Mouse (Mus musculus): ENCODE measurements at regions not wholly inside any gene's neighbourhood (a gene's known extent, or its start where the extent isn't known, plus 50 kb on each side); places are given as distances from the start of the nearest gene placed in this dataset.

DNA sequence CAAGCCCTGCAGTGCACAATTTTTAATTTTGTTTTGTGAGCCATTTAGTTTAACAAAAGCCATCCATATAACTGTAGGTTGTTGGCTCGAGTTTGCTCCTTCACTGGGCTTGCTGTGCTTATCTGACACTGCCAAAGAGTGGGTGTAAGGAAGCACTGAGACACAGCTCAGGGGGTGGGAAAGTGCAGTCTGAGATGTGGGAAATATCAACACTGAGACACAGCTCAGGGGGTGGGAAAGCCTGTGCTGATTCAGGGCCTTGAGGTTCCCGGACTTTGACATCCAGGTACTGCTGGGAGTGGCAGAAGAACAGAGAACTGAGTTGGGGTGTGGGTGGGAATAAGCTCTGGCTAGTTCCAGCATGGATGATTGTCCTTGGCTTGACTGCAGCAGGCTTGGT lies 324.4 kb upstream of the Slc39a10 start:
- TF ChIP-seq POLR2A (IDR thresholded peaks at IDR 0.05; ENCODE audit: low read depth, low read length) (no peak), CTCF (IDR thresholded peaks at IDR 0.05; ENCODE audit: extremely low read depth, insufficient read length, insufficient replicate concordance, low read depth, low read length) (no peak)
